ENCODE assay signal across 21 mouse cellular contexts in genomic region chr2:163143413-163143812, GRCm38 (mm10). TPM values are rescaled to one million over a fixed set of nuclear protein-coding genes. Genes with fewer than 3 reads are reported as not detected.
A peak's percentile ranks its signal among the peaks of the same experiment; 100 is the strongest.
DNase-seq lines count a peak whose midpoint lies in the region; ATAC-seq and TF ChIP-seq lines count a peak whose summit lies in the region.
"Had no signal": no experiment of that assay in that cellular context is flagged by ENCODE, and none has a peak within 500 bp of the region (broad histone marks: within the 10 kb centered on the region; RNA-seq: fewer than 3 reads in every experiment).

No protein-coding gene starts in this region.

- no peaks in the 10 kb centered on the region for H3K27me3 ChIP-seq in kidney, postnatal 0 days (ENCODE audit: insufficient read depth, low read length)
- H3K27me3 ChIP-seq in forebrain, embryonic 15.5 days = peaks cover 20% of the 10 kb centered on the region; the same call in 1 of the 2 replicates
- H3K27me3 ChIP-seq in hindbrain, embryonic 15.5 days = no peaks in the 10 kb centered on the region
- H3K27me3 ChIP-seq in neural tube, embryonic 15.5 days (replicated peaks) = no peaks in the 10 kb centered on the region
- H3K27me3 ChIP-seq: neural tube, embryonic 12.5 days had no signal

- TF ChIP-seq CTCF in kidney, postnatal 0 days (IDR thresholded peaks at IDR 0.05; ENCODE audit: low read depth) = no peak

- no peak overlapping the region for H3K9ac ChIP-seq in kidney, postnatal 0 days (ENCODE audit: low read depth, low read length)
- no peak overlapping the region for H3K9ac ChIP-seq in forebrain, embryonic 15.5 days (replicated peaks)
- H3K9ac ChIP-seq in hindbrain, embryonic 15.5 days = no peak overlapping the region
- H3K9ac ChIP-seq in neural tube, embryonic 15.5 days (replicated peaks) = no peak overlapping the region
- H3K9ac ChIP-seq: liver, embryonic 12.5 days; lung, embryonic 14.5 days; neural tube, embryonic 12.5 days had no signal

- ATAC-seq in kidney, postnatal 0 days (replicated peaks; ENCODE audit: low FRiP score, low read depth) = no peak
- ATAC-seq in forebrain, embryonic 15.5 days (replicated peaks) = 0 out of 2 replicates have a peak, but pooled peaks have one; percentile 36
- 0 out of 2 replicates have a peak, but pooled peaks have one; percentile 42 for ATAC-seq in hindbrain, embryonic 15.5 days (ENCODE audit: low FRiP score, low read depth)
- no peak for ATAC-seq in neural tube, embryonic 15.5 days (ENCODE audit: low FRiP score)
- ATAC-seq: inflammation-experienced regulatory T-cells, adult 6 months; liver, embryonic 12.5 days had no signal

- 0 out of 2 replicates have a peak overlapping the region, but pooled peaks have one; percentile 5 for H3K4me2 ChIP-seq in kidney, postnatal 0 days (ENCODE audit: low read length)
- H3K4me2 ChIP-seq in forebrain, embryonic 15.5 days (replicated peaks) = no peak overlapping the region; the same call in 1 of the 2 replicates
- peak overlapping the region; percentile 20 for H3K4me2 ChIP-seq in hindbrain, embryonic 15.5 days
- peak overlapping the region; percentile 28 for H3K4me2 ChIP-seq in neural tube, embryonic 15.5 days
- H3K4me2 ChIP-seq: liver, embryonic 12.5 days; lung, embryonic 14.5 days had no signal

- no peaks in the 10 kb centered on the region; the same call in 1 of the 2 replicates for H3K4me1 ChIP-seq in kidney, postnatal 0 days (replicated peaks; ENCODE audit: insufficient read depth, low read length)
- peaks cover 26% of the 10 kb centered on the region for H3K4me1 ChIP-seq in forebrain, embryonic 15.5 days
- peaks cover 24% of the 10 kb centered on the region for H3K4me1 ChIP-seq in hindbrain, embryonic 15.5 days (replicated peaks)
- H3K4me1 ChIP-seq in neural tube, embryonic 15.5 days = peaks cover 20% of the 10 kb centered on the region
- H3K4me1 ChIP-seq: heart, embryonic 10.5 days; liver, embryonic 12.5 days had no signal

- no peak for DNase-seq in kidney, postnatal 0 days (ENCODE audit: low spot score)
- no peak for DNase-seq in kidney, adult 9 months
- DNase-seq in layer of hippocampus, adult 9-11 months = no peak
- no peak for DNase-seq in left cerebral cortex, postnatal 36 days (ENCODE audit: low spot score in 2 of 2)
- DNase-seq: adrenal gland, postnatal 25 days; cerebellum, adult 9-10 months; gastrocnemius, postnatal 10 days; heart, postnatal 10 days; lung, embryonic 14.5 days; lung, postnatal 4 days had no signal

- intact Hi-C loops in left cerebral cortex, postnatal 36 days (cut with DNase I) = no loop called here

- H3K27ac ChIP-seq in kidney, postnatal 0 days = no peak overlapping the region
- H3K27ac ChIP-seq in forebrain, embryonic 15.5 days (replicated peaks) = no peak overlapping the region; the same call in 1 of the 2 replicates
- peak overlapping the region; percentile 65 for H3K27ac ChIP-seq in hindbrain, embryonic 15.5 days (replicated peaks)
- H3K27ac ChIP-seq in neural tube, embryonic 15.5 days (replicated peaks) = no peak overlapping the region
- H3K27ac ChIP-seq: heart, embryonic 10.5 days; left cerebral cortex, adult 2 months; liver, embryonic 12.5 days had no signal

- H3K4me3 ChIP-seq in kidney, postnatal 0 days (replicated peaks; ENCODE audit: low read depth, low read length) = no peak overlapping the region
- H3K4me3 ChIP-seq in forebrain, embryonic 15.5 days = no peak overlapping the region
- no peak overlapping the region for H3K4me3 ChIP-seq in hindbrain, embryonic 15.5 days
- no peak overlapping the region; the same call in 1 of the 2 replicates for H3K4me3 ChIP-seq in neural tube, embryonic 15.5 days (replicated peaks)
- H3K4me3 ChIP-seq: heart, embryonic 10.5 days; left cerebral cortex, adult 2 months; liver, embryonic 12.5 days; neural tube, embryonic 12.5 days had no signal

- WGBS in kidney, postnatal 0 days = 22% methylated on average over 13 of the region's 13 CpGs
- WGBS in forebrain, embryonic 15.5 days = 29% methylated on average over 13 of the region's 13 CpGs
- 30% methylated on average over 13 of the region's 13 CpGs for WGBS in hindbrain, embryonic 15.5 days
- 34% methylated on average over 13 of the region's 13 CpGs for WGBS in neural tube, embryonic 15.5 days

- no peaks in the 10 kb centered on the region for H3K9me3 ChIP-seq in kidney, postnatal 0 days (replicated peaks; ENCODE audit: low read length)
- H3K9me3 ChIP-seq in forebrain, embryonic 15.5 days = no peaks in the 10 kb centered on the region
- H3K9me3 ChIP-seq in hindbrain, embryonic 15.5 days = no peaks in the 10 kb centered on the region
- no peaks in the 10 kb centered on the region for H3K9me3 ChIP-seq in neural tube, embryonic 15.5 days (replicated peaks)
- H3K9me3 ChIP-seq: heart, embryonic 10.5 days; liver, embryonic 12.5 days; neural tube, embryonic 12.5 days had no signal

- no peaks in the 10 kb centered on the region for H3K36me3 ChIP-seq in kidney, postnatal 0 days (ENCODE audit: insufficient read depth, low read length)
- no peaks in the 10 kb centered on the region for H3K36me3 ChIP-seq in forebrain, embryonic 15.5 days
- no peaks in the 10 kb centered on the region for H3K36me3 ChIP-seq in hindbrain, embryonic 15.5 days
- H3K36me3 ChIP-seq in neural tube, embryonic 15.5 days = no peaks in the 10 kb centered on the region
- H3K36me3 ChIP-seq: heart, embryonic 10.5 days; liver, embryonic 12.5 days; neural tube, embryonic 12.5 days had no signal

RNA-seq across cellular contexts. Expression of gene Gtsf1l, which starts 55.8 kb away (rescaled TPM):
- polyA plus RNA-seq in kidney, postnatal 0 days (2015; fragmentation: Nextera tagmentation; extraction: Ambion mirVana) = not detected in 2 replicates
- polyA plus RNA-seq in forebrain, embryonic 15.5 days (2015; fragmentation: Nextera tagmentation; extraction: Ambion mirVana) = not detected in 2 replicates
- 0.20 TPM in 1 of 2 replicates, not detected in the other for polyA plus RNA-seq in hindbrain, embryonic 15.5 days (2015; fragmentation: Nextera tagmentation; extraction: Ambion mirVana)
- polyA plus RNA-seq in neural tube, embryonic 15.5 days (2015; fragmentation: Nextera tagmentation; extraction: Ambion mirVana) = not detected in 2 replicates
- total RNA-seq in left cerebral cortex, postnatal 36 days (2021) = not detected
- total RNA-seq: adrenal gland, postnatal 25 days; gastrocnemius, postnatal 10 days; heart, postnatal 10 days; layer of hippocampus, adult 8-10 months; left cerebral cortex, adult 2 months had no signal
- polyA plus RNA-seq: heart, embryonic 10.5 days; inflammation-experienced regulatory T-cells, adult 6 months; kidney, embryonic 14.5 days; limb, embryonic 11.5 days; liver, embryonic 12.5 days; lung, embryonic 14.5 days; neural tube, embryonic 12.5 days had no signal

RNA-seq across cellular contexts. Expression of gene Tox2, which starts 59.5 kb away (rescaled TPM):
- polyA plus RNA-seq in kidney, postnatal 0 days (2015; fragmentation: Nextera tagmentation; extraction: Ambion mirVana) = 0.61 and 1.1 TPM in 2 replicates
- polyA plus RNA-seq in forebrain, embryonic 15.5 days (2015; fragmentation: Nextera tagmentation; extraction: Ambion mirVana) = 18.1 and 19.7 TPM in 2 replicates
- polyA plus RNA-seq in hindbrain, embryonic 15.5 days (2015; fragmentation: Nextera tagmentation; extraction: Ambion mirVana) = 26.1 and 32.2 TPM in 2 replicates
- polyA plus RNA-seq in neural tube, embryonic 15.5 days (2015; fragmentation: Nextera tagmentation; extraction: Ambion mirVana) = 20.8 and 23.4 TPM in 2 replicates
- 10 to 100 TPM; 28.2 to 31.0 TPM for total RNA-seq in left cerebral cortex, postnatal 36 days (2021)

Comparison
In these comparisons a context has a peak if more than half of its experiments do, and no peak if none do; other contexts are left out.
1. ATAC-seq: peak in forebrain, embryonic 15.5 days (single experiment) and hindbrain, embryonic 15.5 days (single experiment); none in kidney, postnatal 0 days (single experiment) and neural tube, embryonic 15.5 days (single experiment).